Mouse (Mus musculus) MEL (cell line): ENCODE measurements around the gene Ctdsp2.

Source experiments
- CTCF ChIP-seq, 3 experiments: IDR thresholded peaks in 2 of 3; conservative IDR thresholded peaks in 1 of 3; 2 replicates each; pipeline ENCODE4 v1.5.1; 2011 to 2012; ENCODE audit warnings: low read length in 3 of 3, low read depth in 2 of 3, mild to moderate bottlenecking in 2 of 3, improper control_type of control experiment in 1 of 3, inconsistent platforms in 1 of 3, mixed read lengths in 1 of 3, moderate library complexity in 1 of 3; ENCODE audit not compliant: control insufficient read depth in 1 of 3, insufficient read depth in 1 of 3, poor library complexity in 1 of 3, severe bottlenecking in 1 of 3
- EP300 ChIP-seq, 2 experiments: IDR thresholded peaks; 2 replicates each; pipeline ENCODE4 v1.6.1; 2011; ENCODE audit warnings: improper control_type of control experiment in 2 of 2, low read length in 2 of 2, low read depth in 1 of 2, mild to moderate bottlenecking in 1 of 2
- GATA1 ChIP-seq: IDR thresholded peaks from 2 replicates; pipeline ENCODE4 v1.6.1; 2011; ENCODE audit warnings: low read depth, low read length, improper control_type of control experiment
- KAT2A ChIP-seq: conservative IDR thresholded peaks from 2 replicates; pipeline ENCODE4 v1.6.1; 2012; ENCODE audit warnings: low read depth, low read length, improper control_type of control experiment, inconsistent platforms
- MAX ChIP-seq: IDR thresholded peaks from 2 replicates; pipeline ENCODE4 v1.6.1; 2011; ENCODE audit warnings: low read length, improper control_type of control experiment
- MYC ChIP-seq: IDR thresholded peaks from 2 replicates; pipeline ENCODE4 v1.6.1; 2011; ENCODE audit warnings: low read depth, mild to moderate bottlenecking, low read length, improper control_type of control experiment, moderate library complexity
- POLR2A ChIP-seq, 2 experiments: IDR thresholded peaks; 2 replicates each; pipeline ENCODE4 v1.6.1; 2011 to 2012; ENCODE audit warnings: low read length in 2 of 2, mild to moderate bottlenecking in 2 of 2, control low read depth in 1 of 2, improper control_type of control experiment in 1 of 2, low read depth in 1 of 2, moderate library complexity in 1 of 2; ENCODE audit not compliant: control insufficient read depth in 1 of 2, insufficient read depth in 1 of 2, poor library complexity in 1 of 2
- POLR2AphosphoS2 ChIP-seq: IDR thresholded peaks from 2 replicates; pipeline ENCODE4 v1.6.1; 2011; ENCODE audit warnings: low read length, improper control_type of control experiment
- POLR2AphosphoS5 ChIP-seq: IDR thresholded peaks from 2 replicates; pipeline ENCODE4 v1.6.1; 2012; ENCODE audit warnings: low read depth, borderline replicate concordance, mild to moderate bottlenecking, inconsistent platforms, low read length, moderate library complexity, mixed read lengths
- RAD21 ChIP-seq: IDR thresholded peaks from 2 replicates; pipeline ENCODE4 v1.6.1; 2011; ENCODE audit warnings: mild to moderate bottlenecking, low read depth, low read length, improper control_type of control experiment
- USF1 ChIP-seq: IDR thresholded peaks from 2 replicates; pipeline ENCODE4 v1.6.1; 2014; ENCODE audit warnings: low read depth, mild to moderate bottlenecking, inconsistent platforms, low read length, improper control_type of control experiment, moderate library complexity
- ZC3H11A ChIP-seq: IDR thresholded peaks from 2 replicates; pipeline ENCODE4 v1.6.1; 2012; ENCODE audit warnings: low read depth, mild to moderate bottlenecking, inconsistent platforms, low read length, improper control_type of control experiment

DNA sequence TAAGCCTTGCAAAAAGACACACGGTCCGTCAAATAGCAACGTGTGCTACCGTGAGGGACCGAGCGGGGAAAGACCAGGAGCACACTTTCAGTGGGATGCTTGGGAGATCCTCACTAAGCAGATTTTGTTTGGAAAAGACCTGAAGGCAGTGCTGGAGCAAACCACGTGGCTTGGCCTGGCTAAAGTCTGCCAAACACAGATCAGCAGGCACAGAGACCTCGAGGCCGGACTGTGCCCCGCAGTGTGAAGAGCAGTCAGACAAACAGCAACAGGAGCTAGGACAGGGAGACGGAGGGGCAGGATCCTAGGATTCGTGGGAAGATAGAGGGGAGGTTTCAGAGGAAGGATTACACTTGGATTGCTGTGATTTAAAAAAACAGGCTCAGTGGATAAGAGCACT is 57.8 kb downstream of the Ctdsp2 start:
- TF ChIP-seq ZC3H11A (no peak), POLR2AphosphoS2 (no peak), POLR2AphosphoS5 (no peak), CTCF (IDR thresholded peaks at IDR 0.05 in 2 of 3, conservative IDR thresholded peaks at IDR 0.05 in 1 of 3; ENCODE audit: control insufficient read depth in 1 of 3, insufficient read depth in 1 of 3, low read depth in 2 of 3, low read length in 3 of 3, poor library complexity in 1 of 3, severe bottlenecking in 1 of 3) (no peak), RAD21 (no peak), KAT2A (no peak), GATA1 (no peak), MAX (no peak), EP300 (IDR thresholded peaks at IDR 0.05; ENCODE audit: low read depth in 1 of 2, low read length in 2 of 2) (no peak), USF1 (no peak), POLR2A (IDR thresholded peaks at IDR 0.05; ENCODE audit: control insufficient read depth in 1 of 2, insufficient read depth in 1 of 2, low read depth in 1 of 2, low read length in 2 of 2, poor library complexity in 1 of 2) (no peak), MYC (no peak)
